In genomic region chr16:39195431-39195830, GRCm38 (mm10) we compare ENCODE assay signal across 30 mouse cellular contexts.
DNase-seq lines count a peak whose midpoint lies in the region; ATAC-seq and TF ChIP-seq lines count a peak whose summit lies in the region.
"Had no signal": no experiment of that assay in that cellular context is flagged by ENCODE, and none has a peak within 500 bp of the region (broad histone marks: within the 10 kb centered on the region; RNA-seq: fewer than 3 reads in every experiment).

No protein-coding gene starts in this region.

- no peak overlapping the region for H3K9ac ChIP-seq in midbrain, embryonic 16.5 days (ENCODE audit: low read depth, low read length)
- H3K9ac ChIP-seq: embryonic facial prominence, embryonic 13.5 days; forebrain, embryonic 15.5 days; hindbrain, embryonic 15.5 days; kidney, embryonic 15.5 days; limb, embryonic 15.5 days; liver, embryonic 13.5 days; midbrain, embryonic 15.5 days had no signal

- no peak for ATAC-seq in midbrain, embryonic 16.5 days
- ATAC-seq: forebrain, embryonic 15.5 days; inflammation-experienced regulatory T-cells, adult 6 months; lung, postnatal 0 days; midbrain, embryonic 15.5 days; Patski had no signal

- H3K27me3 ChIP-seq in midbrain, embryonic 16.5 days (ENCODE audit: control insufficient read depth, insufficient read depth, low read depth, low read length): no peaks in the 10 kb centered on the region
- H3K27me3 ChIP-seq: embryonic facial prominence, embryonic 13.5 days; forebrain, embryonic 15.5 days; hindbrain, embryonic 15.5 days; kidney, embryonic 15.5 days; limb, embryonic 15.5 days; liver, embryonic 13.5 days; midbrain, embryonic 15.5 days had no signal

- H3K4me1 ChIP-seq in midbrain, embryonic 16.5 days (ENCODE audit: control insufficient read depth, insufficient read depth, low read length): no peaks in the 10 kb centered on the region
- H3K4me1 ChIP-seq: embryonic facial prominence, embryonic 13.5 days; forebrain, embryonic 10.5 days; forebrain, embryonic 15.5 days; hindbrain, embryonic 15.5 days; kidney, embryonic 15.5 days; limb, embryonic 10.5 days; limb, embryonic 15.5 days; liver, embryonic 13.5 days; midbrain, embryonic 15.5 days had no signal

- no peak overlapping the region for H3K27ac ChIP-seq in layer of hippocampus, adult 2 months
- no peak overlapping the region for H3K27ac ChIP-seq in midbrain, embryonic 16.5 days (ENCODE audit: low read length)
- H3K27ac ChIP-seq: embryonic facial prominence, embryonic 13.5 days; forebrain, embryonic 10.5 days; forebrain, embryonic 15.5 days; hindbrain, embryonic 15.5 days; kidney, embryonic 15.5 days; limb, embryonic 10.5 days; limb, embryonic 15.5 days; liver, embryonic 13.5 days; midbrain, embryonic 15.5 days had no signal

- peak; percentile 35 for TF ChIP-seq CTCF in layer of hippocampus, adult 2 months (conservative IDR thresholded peaks at IDR 0.05)

- H3K9me3 ChIP-seq in midbrain, embryonic 16.5 days (replicated peaks; ENCODE audit: control insufficient read depth, low read length, poor library complexity, severe bottlenecking): no peaks in the 10 kb centered on the region
- H3K9me3 ChIP-seq: embryonic facial prominence, embryonic 13.5 days; forebrain, embryonic 10.5 days; forebrain, embryonic 15.5 days; hindbrain, embryonic 15.5 days; kidney, embryonic 15.5 days; limb, embryonic 10.5 days; limb, embryonic 15.5 days; liver, embryonic 13.5 days; midbrain, embryonic 15.5 days had no signal

- H3K36me3 ChIP-seq in midbrain, embryonic 16.5 days (ENCODE audit: control insufficient read depth, insufficient read depth, low read length): no peaks in the 10 kb centered on the region
- H3K36me3 ChIP-seq: embryonic facial prominence, embryonic 13.5 days; forebrain, embryonic 10.5 days; forebrain, embryonic 15.5 days; G1E; hindbrain, embryonic 15.5 days; kidney, embryonic 15.5 days; limb, embryonic 10.5 days; limb, embryonic 15.5 days; liver, embryonic 13.5 days; midbrain, embryonic 15.5 days had no signal

- DNase-seq in layer of hippocampus, adult 2 months (ENCODE audit: low spot score in 2 of 2): peak in 1 of 2 experiments; percentile 29
- no peak for DNase-seq in layer of hippocampus, postnatal 10 days (ENCODE audit: low spot score in 2 of 2)
- peak; percentile 5 for DNase-seq in cerebellum, adult 11 months
- DNase-seq in cerebellum, adult 9-10 months: peak; percentile 36
- DNase-seq in cerebellum, postnatal 36 days: peak; percentile 21 to 39
- no peak for DNase-seq in urinary bladder, postnatal 36 days (ENCODE audit: low spot score in 2 of 2)
- DNase-seq: adrenal gland, postnatal 10 days; gastrocnemius, postnatal 25 days; heart, adult 18-20 months; kidney, adult 11 months; kidney, postnatal 25 days; liver, embryonic 13.5 days; lung, adult 18-20 months; spleen, adult 18-20 months; thymus, adult 18-20 months; thymus, postnatal 36 days had no signal

- no peak overlapping the region for H3K4me3 ChIP-seq in layer of hippocampus, adult 2 months
- H3K4me3 ChIP-seq in midbrain, embryonic 16.5 days (ENCODE audit: low read depth, low read length): no peak overlapping the region
- H3K4me3 ChIP-seq: embryonic facial prominence, embryonic 13.5 days; forebrain, embryonic 10.5 days; forebrain, embryonic 15.5 days; hindbrain, embryonic 15.5 days; kidney, embryonic 15.5 days; limb, embryonic 10.5 days; limb, embryonic 15.5 days; liver, embryonic 13.5 days; midbrain, embryonic 15.5 days had no signal

- H3K4me2 ChIP-seq in midbrain, embryonic 16.5 days (ENCODE audit: low read length): no peak overlapping the region
- H3K4me2 ChIP-seq: embryonic facial prominence, embryonic 13.5 days; forebrain, embryonic 15.5 days; heart, embryonic 11.5 days; hindbrain, embryonic 15.5 days; kidney, embryonic 15.5 days; limb, embryonic 15.5 days; liver, embryonic 13.5 days; midbrain, embryonic 15.5 days had no signal

- 97% methylated on average over 1 of the region's 1 CpGs for WGBS in midbrain, embryonic 16.5 days

Comparison
In these comparisons a context has a peak if more than half of its experiments do, and no peak if none do; other contexts are left out.
1. DNase-seq: peak in cerebellum, adult 11 months (single experiment), cerebellum, adult 9-10 months (single experiment) and cerebellum, postnatal 36 days (2 of 2); none in layer of hippocampus, postnatal 10 days (0 of 2) and urinary bladder, postnatal 36 days (0 of 2).